Mouse (Mus musculus) MEL-GATA-1-ER (cell line): Measurements from ENCODE around the gene Nrde2.
A peak's percentile ranks its signal among the peaks of the same experiment; 100 is the strongest.

Experiments
- DNase-seq: peaks from one replicate; pipeline ENCODE4 v3.0.0-alpha.2; 2012; ENCODE audit warnings: low read depth; ENCODE audit errors: extremely low read depth

The Nrde2 gene

GRCm38 (mm10) chr12:100126968-100127865, 32.2 kb downstream of the Nrde2 start:
- peak; percentile 53 for DNase-seq

- no peak for DNase-seq
Measured at GRCm38 (mm10) chr12:100124913-100125798, 34.3 kb downstream of the Nrde2 start.

GRCm38 (mm10) chr12:100123476-100123875, 36.0 kb downstream of the Nrde2 start:
- no peak for DNase-seq

- DNase-seq, result no peak
Measured at GRCm38 (mm10) chr12:100122921-100123381, 36.5 kb downstream of the Nrde2 start.

GRCm38 (mm10) chr12:100115982-100116381, 43.5 kb downstream of the Nrde2 start:
- no peak for DNase-seq

GRCm38 (mm10) chr12:100109986-100110696, 49.3 kb downstream of the Nrde2 start, which contains the start of gene Psmc1:
Gene Psmc1 (plus strand): TSS chr12:100110154.
- DNase-seq, result peak; percentile 90

- no peak for DNase-seq
Measured at GRCm38 (mm10) chr12:100107436-100107835, 52.0 kb downstream of the Nrde2 start.

- DNase-seq, result peak; percentile 74
Measured at GRCm38 (mm10) chr12:100106275-100106895, 53.1 kb downstream of the Nrde2 start.

- no peak for DNase-seq
Measured at GRCm38 (mm10) chr12:100104530-100104929, 54.9 kb downstream of the Nrde2 start.

- DNase-seq, result no peak
Measured at GRCm38 (mm10) chr12:100101651-100102050, 57.8 kb downstream of the Nrde2 start.

GRCm38 (mm10) chr12:100100707-100101030, 58.8 kb downstream of the Nrde2 start:
- no peak for DNase-seq

- DNase-seq, result no peak
Measured at GRCm38 (mm10) chr12:100099971-100100706, 59.3 kb downstream of the Nrde2 start.

- no peak for DNase-seq
Measured at GRCm38 (mm10) chr12:100093046-100093445, 66.4 kb downstream of the Nrde2 start.

- no peak for DNase-seq
Measured at GRCm38 (mm10) chr12:100090750-100091149, 68.7 kb downstream of the Nrde2 start.

GRCm38 (mm10) chr12:100089265-100089664, 70.2 kb downstream of the Nrde2 start:
- DNase-seq, result no peak

- no peak for DNase-seq
Measured at GRCm38 (mm10) chr12:100088026-100088425, 71.4 kb downstream of the Nrde2 start.

- DNase-seq, result no peak
Measured at GRCm38 (mm10) chr12:100079636-100080286, 79.7 kb downstream of the Nrde2 start.

GRCm38 (mm10) chr12:100075715-100076114, 83.7 kb downstream of the Nrde2 start:
- no peak for DNase-seq
